Mouse (Mus musculus): ENCODE measurements around the gene Tbc1d10c. TPM values are rescaled to one million over a fixed set of nuclear protein-coding genes. Genes with fewer than 3 reads are reported as not detected.

Gene Tbc1d10c
- total RNA-seq, 2 experiments from 2014 or later, result 1.2 to 1.3 TPM

DNA sequence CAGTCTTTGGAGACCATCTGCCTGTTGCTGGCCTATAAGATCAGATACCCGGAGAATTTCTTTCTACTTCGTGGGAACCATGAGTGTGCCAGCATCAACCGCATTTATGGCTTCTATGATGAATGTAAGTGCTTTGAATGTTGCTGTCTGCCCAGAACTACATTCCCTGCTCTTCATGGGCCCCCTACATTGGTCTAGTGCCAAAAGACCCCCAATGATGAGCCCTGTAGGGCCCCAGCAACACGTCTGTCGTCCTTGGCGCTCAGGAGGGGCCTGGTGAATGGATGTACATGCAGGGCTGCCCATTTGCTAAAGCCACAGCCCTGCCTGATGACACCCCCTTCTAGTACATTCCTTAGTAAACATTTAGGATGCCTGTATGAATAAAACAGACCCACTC, 2.0 kb upstream of the Tbc1d10c start:
- no peak for DNase-seq (ENCODE audit: extremely low spot score in 1 of 2, low spot score in 1 of 2)

DNA sequence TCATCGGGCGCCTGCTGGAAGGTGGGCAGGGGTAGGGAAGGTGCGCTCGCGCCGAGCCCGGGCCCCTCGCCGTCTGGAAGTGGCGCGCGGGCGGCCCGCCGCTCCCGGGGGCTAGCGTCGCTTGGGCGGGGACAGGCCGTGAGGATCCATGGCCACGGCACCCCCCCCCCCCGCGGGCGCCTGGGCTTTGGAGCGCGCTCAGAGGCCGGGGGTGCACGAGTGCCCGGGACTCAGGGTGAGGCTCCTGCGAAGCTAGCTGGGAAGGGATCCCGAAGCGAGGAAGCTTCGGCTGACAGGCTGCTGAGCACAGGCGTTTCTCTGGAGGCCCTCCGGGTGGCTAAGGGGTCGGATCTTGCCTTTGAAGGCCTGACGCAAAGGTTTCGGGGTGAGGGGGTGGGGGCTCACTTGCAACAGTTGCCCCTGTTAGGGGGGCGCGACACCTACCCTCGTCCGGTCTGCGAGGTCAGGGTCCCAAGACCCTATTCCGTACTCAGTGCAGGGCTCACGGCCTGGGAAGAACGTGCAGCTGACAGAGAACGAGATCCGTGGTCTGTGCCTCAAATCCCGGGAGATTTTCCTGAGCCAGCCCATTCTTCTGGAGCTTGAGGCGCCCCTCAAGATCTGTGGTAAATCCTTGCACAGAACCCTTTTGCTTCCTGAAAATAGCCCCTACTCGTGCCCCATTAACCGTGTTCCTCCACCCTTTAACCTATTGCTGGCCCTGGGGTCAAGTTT, 1.3 kb upstream of the Tbc1d10c start:
- no peak for DNase-seq (ENCODE audit: extremely low spot score in 1 of 2, low spot score in 1 of 2)

DNA sequence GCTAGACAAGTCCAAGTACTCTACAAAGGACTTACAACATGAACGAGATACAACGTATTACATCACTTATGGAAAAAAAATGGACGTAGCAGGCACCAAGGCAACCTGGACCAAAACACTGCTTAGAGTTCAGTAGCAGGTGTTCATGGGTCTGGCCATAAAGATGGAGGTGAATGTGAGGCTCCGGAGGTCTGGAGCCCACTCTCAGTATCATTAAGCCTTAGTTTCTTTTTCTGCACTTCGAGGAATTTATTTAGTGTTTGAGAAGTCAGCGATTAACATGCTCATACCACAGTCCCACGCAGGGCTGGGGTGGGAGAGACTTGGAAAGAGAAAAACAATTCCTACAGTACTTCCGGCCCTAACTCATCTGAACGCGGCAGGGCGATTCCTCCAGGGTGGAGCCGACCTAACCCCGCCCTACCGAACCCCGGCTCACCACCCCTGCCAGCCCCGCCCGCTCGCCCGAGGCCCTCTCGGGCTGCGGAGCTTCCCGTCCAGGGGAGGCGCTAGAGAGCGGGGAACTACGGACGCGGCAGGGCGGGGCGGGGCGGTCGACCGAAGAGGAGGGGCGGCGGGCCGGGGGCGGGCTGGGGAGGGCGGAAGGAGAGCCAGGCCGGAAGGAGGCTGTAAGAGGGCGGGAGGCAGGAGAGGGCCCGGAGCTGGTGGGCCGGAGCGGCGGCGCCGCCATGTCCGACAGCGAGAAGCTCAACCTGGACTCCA, 605 bp upstream of the Tbc1d10c start, which contains the start of gene Ppp1ca:
Ppp1ca (plus strand) TSS at position 538 of the 723 bp plus-strand sequence.
- DNase-seq (ENCODE audit: extremely low spot score in 1 of 2, low spot score in 1 of 2), result peak; percentile 92 to 95

- no peak for DNase-seq (ENCODE audit: extremely low spot score in 1 of 2, low spot score in 1 of 2)
Observed at GRCm38 (mm10) chr19:4189051-4189620, 1.9 kb downstream of the Tbc1d10c start.

GRCm38 (mm10) chr19:4187303-4187702, 3.8 kb downstream of the Tbc1d10c start:
- no peak for DNase-seq (ENCODE audit: extremely low spot score in 1 of 2, low spot score in 1 of 2)

DNA sequence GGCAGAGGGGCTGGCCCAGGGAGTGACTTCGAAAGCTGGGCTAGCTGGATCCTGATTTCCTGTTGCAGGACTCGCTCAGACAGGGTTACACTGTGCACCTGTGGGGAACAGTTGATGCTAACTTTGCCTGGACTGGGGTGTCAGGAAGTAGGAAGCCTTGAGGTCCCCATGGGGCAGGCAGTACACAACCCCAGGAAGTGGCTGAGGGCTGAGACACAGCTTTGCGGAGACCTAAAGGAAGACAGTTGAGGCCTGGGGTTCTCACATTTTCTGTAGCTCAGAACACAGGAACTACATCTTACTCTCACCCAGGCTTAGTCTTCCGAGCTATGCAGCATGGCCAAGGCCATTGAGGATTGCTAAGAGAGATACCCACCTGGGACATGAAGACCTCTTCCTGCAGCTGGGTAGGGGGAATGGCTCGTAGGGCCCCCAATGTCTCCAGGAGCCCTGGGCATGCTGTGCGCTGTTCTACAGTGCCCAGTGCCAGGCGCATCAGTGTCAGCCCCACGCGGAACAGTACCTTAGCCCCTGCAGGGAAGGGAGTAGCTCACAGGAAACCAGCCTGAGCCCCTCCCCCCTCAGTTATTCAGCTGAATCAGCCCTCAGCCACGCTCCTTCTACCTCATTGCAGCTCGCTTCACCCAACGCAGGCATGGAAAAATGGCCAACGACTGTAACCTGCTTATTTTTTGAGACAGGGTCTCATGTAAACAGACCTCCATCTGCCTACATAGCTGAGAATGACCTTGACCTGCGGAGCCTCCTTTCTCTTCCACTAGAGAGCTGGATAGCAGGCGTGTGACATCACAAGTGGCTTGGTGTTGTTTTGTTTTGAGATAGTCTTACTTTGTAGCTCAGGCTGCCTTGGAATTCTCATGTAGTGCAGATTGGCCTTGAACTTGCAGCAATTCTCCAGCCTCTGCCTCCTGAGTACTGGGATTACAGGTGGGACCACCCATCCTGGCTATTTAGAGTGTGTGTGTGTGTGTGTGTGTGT, 5.8 kb downstream of the Tbc1d10c start:
- no peak for DNase-seq (ENCODE audit: extremely low spot score in 1 of 2, low spot score in 1 of 2)

GRCm38 (mm10) chr19:4183689-4184088, 7.4 kb downstream of the Tbc1d10c start:
- no peak for DNase-seq (ENCODE audit: extremely low spot score in 1 of 2, low spot score in 1 of 2)

- DNase-seq (ENCODE audit: extremely low spot score in 1 of 2, low spot score in 1 of 2), result peak in 1 of 2 experiments; percentile 57
Observed at GRCm38 (mm10) chr19:4181892-4182291, 9.2 kb downstream of the Tbc1d10c start.

DNA sequence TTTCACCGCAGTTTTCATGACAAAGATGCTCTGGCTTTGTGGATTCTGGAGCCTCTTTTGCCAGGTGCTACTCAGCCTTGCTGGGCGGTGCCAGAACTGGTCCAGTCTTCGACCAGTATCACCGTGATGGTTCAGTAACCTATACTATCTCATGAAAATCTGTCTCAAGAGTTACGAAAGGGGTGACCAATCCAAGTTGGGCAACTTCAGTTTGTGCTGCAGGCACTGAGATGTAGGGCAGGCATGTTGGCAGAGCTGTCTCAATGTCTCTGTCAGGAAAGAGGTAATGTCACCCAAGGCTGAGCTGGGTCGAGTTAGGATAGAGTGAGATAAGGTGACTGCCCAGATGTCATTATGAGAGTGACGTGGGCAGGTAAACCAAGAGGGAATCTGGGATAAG, 10.7 kb downstream of the Tbc1d10c start:
- DNase-seq (ENCODE audit: extremely low spot score in 1 of 2, low spot score in 1 of 2), result no peak

GRCm38 (mm10) chr19:4175368-4175947, 15.6 kb downstream of the Tbc1d10c start, which contains the start of gene Carns1:
Carns1 (minus strand) TSS chr19:4175479.
- DNase-seq (ENCODE audit: extremely low spot score in 1 of 2, low spot score in 1 of 2), result no peak

DNA sequence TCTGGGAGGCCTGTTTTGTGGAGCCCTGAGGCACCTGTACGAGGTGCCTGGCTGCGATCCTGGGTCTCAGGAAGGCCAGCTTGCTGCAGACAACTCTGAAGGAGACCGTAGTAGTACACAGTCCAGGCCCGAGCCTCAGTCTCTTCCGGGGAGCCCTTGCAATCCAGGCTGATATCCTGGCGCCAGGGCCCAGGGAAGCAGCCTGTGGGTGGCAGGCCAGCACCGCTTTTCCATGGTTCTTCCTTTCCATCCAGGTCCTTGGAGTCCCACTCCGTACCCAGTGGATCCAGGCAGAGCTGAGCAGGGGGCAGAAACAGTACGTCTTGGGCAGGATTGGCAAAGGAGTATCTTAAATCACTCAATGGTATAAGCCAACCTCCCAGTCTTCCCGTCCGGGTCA, 18.2 kb downstream of the Tbc1d10c start:
- no peak for DNase-seq (ENCODE audit: extremely low spot score in 1 of 2, low spot score in 1 of 2)

GRCm38 (mm10) chr19:4171393-4172290, 19.4 kb downstream of the Tbc1d10c start:
- no peak for DNase-seq (ENCODE audit: extremely low spot score in 1 of 2, low spot score in 1 of 2)

GRCm38 (mm10) chr19:4170723-4171392, 20.2 kb downstream of the Tbc1d10c start:
- no peak for DNase-seq (ENCODE audit: extremely low spot score in 1 of 2, low spot score in 1 of 2)

DNA sequence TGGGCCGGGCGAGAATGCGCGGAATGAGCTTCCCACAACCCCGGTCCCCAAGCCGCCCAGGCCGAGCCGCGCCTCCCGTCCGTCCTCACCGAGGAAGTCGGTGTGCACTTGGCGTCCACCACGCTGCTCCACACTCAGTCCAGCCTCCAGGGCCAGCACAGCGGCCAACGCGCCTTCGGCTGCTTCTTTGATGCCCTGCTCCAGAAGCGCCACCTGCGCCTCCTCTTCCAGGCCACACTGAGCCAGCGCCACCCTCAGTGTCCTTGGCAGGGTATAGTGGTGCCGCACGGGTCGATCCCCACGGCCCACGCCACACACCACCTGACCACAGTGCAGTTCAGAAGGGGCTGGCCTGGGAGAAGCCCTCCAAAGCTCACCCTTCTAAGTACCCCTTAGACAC, 21.3 kb downstream of the Tbc1d10c start:
- DNase-seq (ENCODE audit: extremely low spot score in 1 of 2, low spot score in 1 of 2), result no peak

- DNase-seq (ENCODE audit: extremely low spot score in 1 of 2, low spot score in 1 of 2), result peak; percentile 97 to 98
Observed at GRCm38 (mm10) chr19:4169378-4169784, 21.7 kb downstream of the Tbc1d10c start.

- no peak for DNase-seq (ENCODE audit: extremely low spot score in 1 of 2, low spot score in 1 of 2)
Observed at GRCm38 (mm10) chr19:4166678-4167476, 24.2 kb downstream of the Tbc1d10c start.

DNA sequence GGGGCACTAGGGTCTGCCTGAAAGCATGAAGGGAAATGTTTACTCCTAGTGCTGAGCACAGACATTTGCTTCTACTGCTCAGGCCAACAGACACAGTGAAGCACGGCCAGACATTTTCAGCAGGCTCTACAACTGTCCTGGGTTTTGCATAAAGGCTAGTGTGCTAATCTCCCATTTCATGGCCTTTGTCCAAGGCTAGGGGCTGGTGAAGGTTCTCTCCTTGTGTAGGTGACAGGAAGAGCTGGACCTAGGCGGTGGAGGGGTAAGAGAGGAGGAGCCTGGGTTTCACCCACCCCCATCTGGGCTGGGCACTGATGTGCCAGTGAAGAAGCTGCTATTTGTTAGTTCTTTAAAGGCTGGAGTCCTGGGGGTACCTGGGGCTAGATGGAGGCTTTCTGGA, 26.4 kb downstream of the Tbc1d10c start:
- DNase-seq (ENCODE audit: extremely low spot score in 1 of 2, low spot score in 1 of 2), result no peak

Measured in layer of hippocampus, postnatal 25 days (tissue).